Mouse (Mus musculus): ENCODE measurements around the gene Mobp. TPM values are rescaled to one million over a fixed set of nuclear protein-coding genes. Genes with fewer than 3 reads are reported as not detected.

Gene Mobp
- polyA plus RNA-seq, 1 experiment = 0.05 TPM

DNA sequence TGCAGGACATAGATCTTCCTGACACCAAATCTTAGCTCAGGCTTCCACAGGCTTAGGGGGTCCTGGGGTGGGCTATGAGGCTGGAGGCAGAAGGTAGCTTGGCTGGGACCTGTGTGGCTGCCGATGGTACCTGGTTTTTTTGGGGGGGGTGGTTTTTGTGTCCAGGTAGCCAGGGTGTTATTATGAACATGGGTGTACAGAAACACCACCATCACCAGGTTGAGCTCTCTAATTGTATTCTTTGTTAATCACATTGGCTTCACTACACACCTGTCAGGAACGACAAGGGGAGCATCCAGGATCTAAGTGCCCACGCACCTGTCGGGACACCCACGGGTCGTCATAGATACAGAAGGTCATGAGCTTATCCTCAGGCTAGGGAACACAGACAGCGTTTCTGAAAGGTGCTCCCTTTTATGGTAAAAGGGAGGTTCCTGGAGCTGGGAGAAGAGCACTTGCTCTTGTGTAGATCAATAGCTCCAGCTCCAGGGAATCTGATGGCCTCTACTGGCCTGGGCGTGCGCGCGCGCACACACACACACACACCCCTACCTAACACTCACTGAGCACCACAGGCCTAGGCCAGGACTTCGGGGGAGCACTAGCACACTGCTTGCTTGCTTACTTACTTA is 14.9 kb upstream of the Mobp start:
- no peak for DNase-seq (ENCODE audit: low read depth)

DNA sequence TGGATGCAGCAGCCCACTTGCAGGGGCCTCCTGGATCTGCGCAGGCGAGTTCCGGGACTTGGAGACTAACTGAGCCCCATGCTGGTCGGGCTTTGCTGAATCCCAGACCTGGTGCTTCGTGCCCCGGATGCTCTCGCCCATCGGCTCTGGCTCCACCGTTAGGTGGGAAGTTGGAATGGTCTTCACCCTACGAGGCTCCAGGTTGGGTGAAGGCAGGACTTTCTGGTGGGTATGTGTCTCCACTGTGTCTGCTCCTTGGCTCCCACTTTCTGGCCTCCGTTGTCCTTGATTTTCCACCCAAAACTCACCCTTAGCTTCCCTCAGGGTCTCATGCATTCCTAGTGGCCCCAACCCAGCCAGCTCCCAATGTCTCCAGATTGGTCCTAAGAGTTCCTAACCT is 14.1 kb upstream of the Mobp start:
- DNase-seq (ENCODE audit: low read depth) = no peak

DNA sequence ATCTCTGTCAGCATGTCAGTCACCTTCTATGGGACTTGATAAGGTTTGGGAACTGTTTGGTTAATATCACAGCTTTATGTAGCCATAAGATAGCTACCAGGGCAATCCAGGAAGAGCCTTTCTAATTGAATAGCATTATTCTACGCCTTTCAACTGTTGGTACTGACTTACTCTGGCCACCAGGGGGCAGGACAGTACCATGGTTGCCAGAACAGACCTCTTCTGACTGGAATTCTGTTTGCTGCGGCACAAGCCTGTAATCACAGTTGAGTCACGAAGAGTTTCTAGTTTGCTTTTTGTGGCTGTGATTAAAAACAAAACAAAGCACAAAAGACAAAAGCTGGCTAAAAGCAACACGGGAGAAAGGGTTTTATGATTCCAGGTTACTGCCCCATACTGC is 8.9 kb upstream of the Mobp start:
- DNase-seq (ENCODE audit: low read depth) = no peak

DNA sequence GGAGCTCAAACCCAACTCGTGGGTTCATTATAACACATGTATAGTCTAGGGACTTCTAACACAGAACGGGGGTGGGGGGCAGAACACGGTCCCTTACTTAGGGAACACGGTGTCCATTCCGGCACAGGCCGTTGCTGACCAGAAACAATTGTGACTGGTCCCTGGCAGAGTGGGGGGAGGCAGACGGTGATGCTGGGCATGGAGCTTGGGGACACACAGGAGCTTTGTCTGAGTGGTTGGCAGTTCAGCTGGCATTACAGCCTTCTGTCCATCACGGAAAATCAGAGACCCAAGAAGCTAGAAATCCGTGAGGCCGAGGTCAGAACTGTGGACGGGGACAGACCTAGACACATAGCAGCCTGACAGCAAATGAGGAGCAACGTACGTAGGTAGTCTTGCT is 5.0 kb upstream of the Mobp start:
- no peak for DNase-seq (ENCODE audit: low read depth)

DNA sequence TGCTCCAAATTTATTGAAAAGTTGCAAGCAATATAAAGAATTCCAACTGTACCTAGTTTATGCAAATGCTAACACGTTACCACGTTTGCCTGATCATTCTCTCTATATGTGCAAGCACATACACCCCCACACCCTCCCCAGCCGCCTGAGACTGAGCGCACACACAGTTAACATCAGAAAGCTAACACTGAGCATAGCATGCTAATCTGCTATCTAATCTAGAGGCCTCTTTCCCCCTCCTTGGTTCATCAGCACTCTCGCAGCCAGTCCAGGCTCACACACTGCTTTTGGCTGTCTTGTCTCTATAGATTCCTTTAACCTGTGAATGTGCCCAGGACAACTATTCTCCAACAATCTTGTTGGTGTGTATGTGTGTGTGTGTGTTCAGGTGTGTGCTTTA is 1.6 kb downstream of the Mobp start:
- DNase-seq (ENCODE audit: low read depth) = no peak

DNA sequence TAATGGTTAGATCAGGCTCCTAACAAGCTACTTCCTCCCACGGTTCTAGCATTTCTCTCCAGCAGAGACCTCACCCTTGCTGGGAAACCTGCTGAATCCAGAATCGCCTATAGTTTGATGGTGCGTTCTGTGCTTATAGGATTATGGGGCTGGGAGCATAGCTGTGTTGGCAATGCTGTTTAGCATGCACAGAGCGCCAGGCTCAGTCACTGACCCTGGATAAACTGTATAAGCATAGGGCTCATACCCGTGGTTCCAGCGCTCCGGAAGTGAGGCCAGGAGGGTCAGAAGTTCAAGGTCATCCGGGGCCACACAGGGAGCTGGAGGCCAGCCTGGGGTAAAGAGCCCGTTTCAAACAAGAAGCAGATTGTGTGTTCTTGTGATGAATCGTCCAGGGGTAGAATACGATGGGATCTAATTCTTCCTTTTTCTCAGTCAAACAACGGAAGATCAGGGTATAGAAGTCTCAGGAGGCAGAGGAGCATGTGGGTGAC is 2.4 kb downstream of the Mobp start:
- DNase-seq (ENCODE audit: low read depth) = no peak

DNA sequence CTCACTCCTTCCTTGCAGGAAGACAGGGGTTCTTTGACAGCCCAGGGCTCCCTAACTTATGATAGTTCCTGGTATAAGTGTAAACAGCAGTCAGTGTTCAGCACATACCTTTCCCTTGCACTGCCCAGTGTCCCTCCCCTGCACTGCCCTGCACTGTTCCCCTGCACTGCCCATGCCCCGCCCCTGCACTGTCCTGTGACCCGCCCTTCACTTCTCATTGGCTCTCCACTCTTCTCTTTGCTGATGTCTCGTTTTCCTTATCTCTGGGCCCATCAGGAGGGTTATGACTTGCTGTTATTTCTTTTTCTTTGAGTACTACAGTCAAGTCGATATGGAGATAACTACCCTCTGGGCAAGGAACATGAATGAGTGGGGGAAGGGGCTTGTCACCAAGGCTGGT is 8.5 kb downstream of the Mobp start:
- no peak for DNase-seq (ENCODE audit: low read depth)

DNA sequence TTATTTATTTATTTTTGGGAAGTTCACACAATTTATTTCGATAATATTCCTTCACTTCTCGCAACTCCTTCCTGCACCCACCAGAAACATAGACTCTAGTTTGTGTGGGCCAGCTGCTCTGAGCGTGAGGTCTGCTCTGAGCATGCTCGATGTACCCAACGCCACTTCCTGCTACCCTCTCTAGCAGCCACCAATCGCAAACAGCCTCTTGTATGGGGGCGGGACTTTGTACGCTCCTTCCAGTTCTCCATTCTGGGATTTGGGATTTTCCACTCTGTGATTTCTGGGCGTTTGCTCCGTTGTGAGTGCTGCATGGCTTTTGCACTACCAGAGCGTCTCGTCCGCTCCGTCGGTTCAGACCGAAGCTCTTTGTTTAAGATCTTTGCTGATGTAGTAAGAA is 14.4 kb downstream of the Mobp start:
- no peak for DNase-seq (ENCODE audit: low read depth)

DNA sequence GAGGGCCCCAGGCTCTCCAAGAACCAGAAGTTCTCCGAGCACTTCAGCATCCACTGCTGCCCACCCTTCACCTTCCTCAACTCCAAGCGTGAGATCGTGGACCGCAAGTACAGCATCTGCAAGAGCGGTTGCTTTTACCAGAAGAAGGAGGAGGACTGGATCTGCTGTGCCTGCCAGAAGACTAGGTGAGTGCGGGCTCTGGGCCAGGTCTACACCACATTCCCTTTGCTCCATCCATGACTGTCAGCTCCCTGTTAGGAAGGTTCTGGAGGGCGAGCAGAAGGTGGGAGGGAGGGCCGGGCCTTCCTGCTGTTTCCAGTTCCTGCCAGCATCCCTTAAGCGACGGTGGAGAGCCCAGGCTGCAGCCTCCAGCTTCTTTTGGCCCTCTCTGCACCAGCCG is 18.3 kb downstream of the Mobp start:
- no peak for DNase-seq (ENCODE audit: low read depth)

DNA sequence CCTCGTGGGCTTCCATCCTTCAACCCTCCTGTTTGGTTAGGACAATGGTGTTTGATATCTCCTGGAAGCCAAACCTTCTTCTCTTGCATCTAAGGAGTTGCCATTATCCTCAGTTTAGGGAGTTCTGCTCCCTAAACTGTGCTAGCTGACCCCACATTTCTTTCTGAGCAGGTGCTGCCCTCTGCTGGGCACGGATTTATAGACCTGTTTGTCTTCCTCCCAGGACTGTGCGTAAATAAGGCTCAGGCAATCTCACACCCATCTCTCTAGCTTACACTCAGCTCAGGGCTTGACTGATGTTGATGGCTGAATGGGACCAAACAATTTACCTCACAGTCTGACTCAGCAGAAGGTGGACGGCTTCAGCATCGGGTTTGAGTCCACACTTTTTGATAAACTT is 21.8 kb downstream of the Mobp start:
- DNase-seq (ENCODE audit: low read depth) = no peak

DNA sequence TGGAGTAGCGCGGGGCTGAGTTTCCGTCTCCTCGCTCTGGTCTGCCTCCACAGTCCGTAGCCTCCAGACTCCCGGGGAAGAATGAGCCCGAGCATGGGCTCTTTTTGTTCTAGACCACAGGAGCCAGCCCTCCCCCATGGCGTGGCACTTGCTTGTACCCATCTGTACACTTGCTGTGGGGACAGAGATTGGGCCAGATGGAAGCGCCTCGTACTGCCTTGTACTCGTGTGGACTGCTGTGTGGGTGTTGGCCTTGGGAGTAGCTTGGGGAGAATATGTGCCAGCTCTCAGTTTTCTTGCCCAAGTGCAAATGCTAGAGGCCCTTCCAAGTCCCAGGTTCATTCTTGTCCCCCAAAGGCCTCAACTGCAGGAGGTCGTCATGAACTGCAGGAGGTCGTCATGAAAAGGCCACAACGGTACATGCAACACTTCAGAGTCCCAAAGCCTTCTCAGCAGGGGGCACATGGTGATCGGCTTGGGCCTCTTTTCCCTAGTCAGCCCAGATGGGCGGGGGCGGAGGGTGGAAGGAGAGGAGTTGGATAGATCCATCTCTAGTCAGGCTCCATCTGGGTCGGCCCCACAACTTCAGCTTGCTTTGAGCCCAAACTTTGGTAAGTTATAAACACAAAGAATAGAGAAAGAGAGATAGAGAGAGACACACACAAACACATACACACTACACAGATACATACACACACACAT is 25.1 kb downstream of the Mobp start:
- DNase-seq (ENCODE audit: low read depth) = no peak

DNA sequence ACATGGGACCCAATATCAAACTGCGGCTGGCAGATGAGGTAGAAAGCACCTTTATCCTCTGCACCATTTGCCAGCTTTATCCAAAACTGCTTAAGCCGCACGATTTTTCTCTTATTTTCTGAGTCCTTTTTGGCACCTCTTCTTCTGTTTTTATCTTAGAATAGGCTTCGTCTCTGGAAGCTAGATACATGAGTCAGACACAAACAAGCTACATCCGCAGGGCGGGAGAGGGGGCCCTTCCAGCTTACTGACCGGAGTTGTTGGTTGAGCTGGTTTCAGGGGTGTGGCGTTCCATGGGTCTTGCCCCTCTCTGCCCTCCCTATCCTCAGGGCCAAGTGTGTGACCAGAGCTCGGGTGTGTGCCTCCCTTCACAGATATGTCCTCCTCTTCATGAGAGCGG is 29.3 kb downstream of the Mobp start:
- no peak for DNase-seq (ENCODE audit: low read depth)

DNA sequence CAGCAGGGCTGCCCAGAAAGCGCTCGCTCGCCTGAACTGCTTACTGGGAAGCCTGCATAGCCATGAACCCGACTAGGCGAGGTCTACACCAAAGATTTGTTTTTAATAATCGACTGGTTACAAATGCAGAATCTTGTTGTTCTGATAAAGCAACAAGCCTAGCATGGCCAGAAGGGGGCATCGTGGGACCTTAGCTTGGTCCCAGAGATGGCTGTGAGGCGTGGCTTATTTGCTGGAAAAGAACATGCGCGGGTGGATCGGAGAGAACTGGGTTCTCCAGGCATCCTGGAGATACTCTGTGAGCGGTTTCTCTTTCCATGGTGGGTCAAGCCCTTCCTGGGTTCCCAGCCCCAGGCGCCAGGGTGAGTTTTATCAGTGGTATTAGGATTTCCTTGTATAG is 35.0 kb downstream of the Mobp start:
- peak; percentile 12 for DNase-seq (ENCODE audit: low read depth)

DNA sequence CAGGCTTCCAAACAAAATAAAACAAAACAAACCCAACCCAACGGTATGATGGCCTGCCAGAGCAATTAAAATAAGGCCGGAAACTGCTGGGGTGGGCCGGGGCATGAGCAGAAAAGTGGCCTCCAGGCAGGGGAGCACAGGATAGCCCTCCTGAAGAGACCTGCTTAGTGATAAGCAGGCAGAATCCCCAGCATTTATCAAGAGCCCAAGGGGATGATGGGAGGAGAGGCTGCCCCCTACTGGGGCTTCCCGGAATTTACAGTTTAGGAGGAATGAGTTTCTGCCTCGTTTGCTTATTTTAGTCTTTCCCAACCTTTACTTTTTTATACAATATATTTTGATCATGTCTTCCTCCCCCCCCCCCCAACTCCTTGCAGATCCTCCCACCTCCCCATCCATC is 37.3 kb downstream of the Mobp start:
- no peak for DNase-seq (ENCODE audit: low read depth)

DNA sequence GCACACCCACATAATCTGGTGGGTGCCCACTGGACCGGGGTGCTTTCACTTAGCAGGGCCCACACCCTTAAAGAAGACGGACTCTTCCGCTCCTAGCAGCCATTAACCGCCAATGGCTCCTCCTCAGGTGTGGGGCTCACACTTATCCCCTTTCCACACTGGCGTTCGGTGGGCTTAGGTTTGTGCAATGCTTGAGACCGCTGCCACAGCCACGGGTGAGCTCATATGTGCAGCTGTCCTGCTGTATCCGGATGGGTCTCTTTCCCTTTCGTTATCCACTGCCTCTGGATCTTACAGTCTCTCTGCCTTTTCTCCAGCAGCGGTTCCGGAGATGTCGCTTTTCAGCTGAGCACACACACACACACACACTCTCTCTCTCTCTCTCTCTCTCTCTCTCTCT is 41.4 kb downstream of the Mobp start:
- DNase-seq (ENCODE audit: low read depth) = no peak

DNA sequence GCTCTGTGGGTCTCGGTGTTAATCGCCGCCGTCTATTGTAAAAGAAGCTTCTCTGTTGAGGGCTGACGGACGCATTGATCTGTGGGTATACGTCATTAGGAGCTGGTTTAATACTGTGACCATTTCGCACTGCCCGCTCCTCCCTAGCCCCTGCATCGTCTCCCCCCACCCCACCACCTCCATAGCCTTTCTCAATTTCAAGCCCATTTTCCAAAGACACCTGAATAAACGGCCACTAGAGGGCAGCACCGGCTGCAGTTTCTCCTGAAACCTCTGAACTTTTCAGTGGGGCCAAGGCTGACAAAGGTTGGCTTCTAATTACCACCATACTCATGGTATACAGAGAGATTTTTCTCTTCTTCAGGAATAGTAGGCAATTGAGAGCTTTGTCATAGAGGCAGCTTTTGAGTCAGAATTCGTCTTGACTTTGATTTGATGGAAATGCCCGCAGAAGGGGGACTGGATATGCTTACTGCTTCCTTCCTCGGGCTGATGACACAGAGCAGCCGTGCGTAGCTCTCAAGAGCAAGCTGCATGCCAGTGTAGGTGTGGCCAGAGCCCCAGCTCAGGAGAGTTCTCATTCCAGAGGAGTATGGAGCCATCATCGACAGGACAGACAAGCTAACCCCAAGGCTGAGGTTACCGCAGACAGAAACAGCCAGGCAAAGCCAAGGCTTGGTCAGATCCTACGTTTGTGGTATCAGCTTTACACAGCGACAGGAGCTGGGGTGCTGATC is 42.0 kb downstream of the Mobp start:
- no peak for DNase-seq (ENCODE audit: low read depth)

DNA sequence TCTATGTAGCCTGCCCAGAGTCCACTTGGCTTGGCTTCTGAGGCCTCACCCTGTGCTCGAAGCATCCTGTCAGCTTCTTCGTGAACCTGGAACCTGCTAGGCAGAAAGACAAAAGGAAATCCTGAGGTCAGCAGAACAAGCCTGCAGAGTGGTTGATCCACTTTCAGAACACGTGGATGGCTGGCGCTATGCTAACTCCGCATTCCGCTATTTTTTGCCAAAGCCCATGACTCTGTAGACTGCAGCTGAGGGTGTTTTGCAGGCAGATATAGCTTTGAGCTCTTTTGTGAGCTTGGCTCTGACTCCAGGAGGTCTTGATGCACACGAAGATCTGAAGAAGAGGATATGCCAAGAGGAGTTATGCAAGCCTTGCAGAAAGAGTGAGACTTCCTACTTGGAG is 43.2 kb downstream of the Mobp start:
- DNase-seq (ENCODE audit: low read depth) = no peak

DNA sequence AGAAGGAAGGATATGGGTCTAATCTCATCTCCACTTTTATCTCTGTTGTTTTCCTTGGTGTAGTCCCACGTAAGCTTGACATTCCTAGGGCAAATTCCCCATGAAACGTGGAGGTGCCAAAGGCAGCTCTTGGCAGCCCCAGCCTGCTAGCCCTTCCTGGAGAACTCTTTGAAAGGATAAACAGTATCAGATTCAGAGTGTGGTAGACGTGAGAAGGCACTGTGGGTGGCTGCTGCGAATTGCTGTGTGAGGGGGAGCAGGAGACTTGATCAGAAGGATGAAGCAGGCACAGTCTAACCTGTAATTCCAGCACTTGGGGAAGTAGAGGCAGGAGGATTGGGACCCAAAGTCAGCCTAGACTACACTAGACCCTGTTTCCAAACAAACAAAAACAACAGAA is 51.4 kb downstream of the Mobp start:
- no peak for DNase-seq (ENCODE audit: low read depth)

DNA sequence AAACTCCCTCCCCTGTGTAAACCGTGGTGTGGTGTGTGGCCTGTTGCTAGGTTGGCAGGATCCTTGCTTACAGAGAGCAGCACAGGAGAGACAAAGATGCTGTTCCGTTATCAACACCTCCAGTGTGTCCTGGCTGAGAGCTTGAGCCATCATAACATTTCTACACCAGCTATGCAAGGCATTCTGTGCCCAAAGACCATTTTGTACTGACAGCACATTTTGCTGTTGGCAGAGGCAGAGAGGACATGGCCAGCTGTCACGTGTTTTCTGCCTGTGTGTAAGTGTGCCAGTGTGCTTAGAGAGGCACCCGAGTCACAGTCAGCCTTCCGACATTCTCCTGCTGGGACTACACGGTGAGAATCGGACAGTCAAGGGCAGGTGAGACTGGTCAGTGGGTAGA is 52.2 kb downstream of the Mobp start:
- DNase-seq (ENCODE audit: low read depth) = no peak

DNA sequence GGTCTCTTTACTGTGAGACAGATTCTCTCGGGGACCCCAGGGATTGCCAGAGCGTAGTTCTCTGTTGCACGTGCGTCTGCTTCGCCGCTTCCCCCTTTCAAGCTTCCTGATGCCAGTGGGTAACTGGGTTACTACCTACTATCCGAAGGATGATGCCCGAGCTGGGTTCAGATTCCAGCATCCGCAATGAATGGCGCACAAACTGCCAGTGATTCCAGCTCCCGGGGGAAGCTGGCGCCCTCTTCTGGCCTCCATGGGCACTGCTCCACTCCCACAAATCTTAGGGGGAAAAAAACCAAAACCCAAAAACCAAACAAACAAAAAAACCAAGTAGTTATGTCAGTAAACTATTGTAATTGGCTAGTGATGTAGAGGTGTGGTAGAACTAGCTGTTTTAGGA is 53.2 kb downstream of the Mobp start:
- DNase-seq (ENCODE audit: low read depth) = no peak

DNA sequence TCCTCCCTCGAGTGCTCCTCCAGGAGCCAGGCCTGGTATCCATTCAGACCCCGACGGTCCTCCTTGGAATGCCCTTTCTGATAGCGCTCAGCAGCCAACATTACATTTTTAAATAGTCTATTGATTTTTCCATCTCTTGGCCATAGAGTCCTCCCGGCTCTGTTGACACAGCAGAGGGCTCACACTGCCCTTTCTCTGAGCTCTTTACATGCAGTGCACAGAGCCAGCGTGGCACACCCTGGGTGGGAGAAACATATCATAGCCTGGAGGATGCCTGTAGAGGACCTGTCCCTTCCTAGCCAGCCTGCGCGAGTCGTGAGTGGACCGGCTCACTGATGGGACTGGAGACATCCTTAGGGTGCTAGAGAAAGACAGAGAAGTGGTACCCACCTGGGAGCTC is 54.4 kb downstream of the Mobp start:
- DNase-seq (ENCODE audit: low read depth) = no peak

DNA sequence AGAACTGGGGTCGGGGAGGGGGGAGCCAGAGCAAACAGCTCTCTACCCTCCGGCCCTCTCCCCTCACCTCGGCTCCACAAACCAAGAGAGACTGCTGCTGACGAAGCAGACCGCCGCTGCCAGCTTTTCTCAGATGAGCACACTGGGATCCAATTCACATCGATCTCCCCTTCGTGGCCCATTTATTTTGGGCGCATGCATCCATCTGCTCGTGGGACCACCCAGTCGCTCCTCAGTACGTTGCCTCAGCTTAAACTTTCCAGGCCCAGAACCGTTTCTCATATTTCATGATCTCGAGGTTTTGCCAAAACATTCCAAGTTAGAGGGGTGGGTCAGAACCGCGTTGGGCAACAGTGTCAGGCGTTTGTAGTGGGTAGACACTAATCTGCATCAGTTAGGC is 57.4 kb downstream of the Mobp start:
- no peak for DNase-seq (ENCODE audit: low read depth)

DNA sequence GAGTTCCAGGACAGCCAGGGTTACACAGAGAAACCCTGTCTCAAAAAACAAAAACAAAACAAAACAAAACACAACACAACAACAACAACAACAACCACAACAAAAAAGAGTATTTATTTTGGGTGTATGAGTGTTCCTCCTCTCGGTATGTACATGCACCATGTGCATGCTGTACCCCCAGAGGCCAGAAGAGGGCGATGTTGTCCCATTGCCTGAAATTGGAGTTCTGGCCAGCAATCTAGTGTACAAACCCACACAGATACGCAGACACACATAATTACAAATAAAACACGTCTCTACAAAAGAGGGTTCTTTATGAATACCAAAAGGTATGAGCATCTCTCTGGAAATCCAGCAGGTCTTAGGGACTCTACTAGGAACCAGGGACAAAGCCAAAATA is 60.6 kb downstream of the Mobp start:
- DNase-seq (ENCODE audit: low read depth) = no peak

Data from gonadal fat pad, adult 2 months (tissue).